Mouse (Mus musculus) layer of hippocampus, postnatal 10 days (tissue): ENCODE measurements at regions not wholly inside any gene's neighbourhood (a gene's known extent, or its start where the extent isn't known, plus 50 kb on each side); places are given as distances from the start of the nearest gene placed in this dataset.

Source experiments
- DNase-seq, 2 experiments: peaks; one replicate each; pipeline ENCODE4 v3.0.0; 2021; ENCODE audit warnings: low spot score in 2 of 2
- microRNA-seq, 2 experiments: library from miRNA; unstranded; fragments of <30 nt; microRNA quantifications; one replicate each; pipeline ENCODE4 v1.2.0; 2021

- DNase-seq = no peak
Measured at GRCm38 (mm10) chr3:118491871-118492270, 70.1 kb upstream of the Dpyd start.

GRCm38 (mm10) chr3:118494611-118495010 is 67.3 kb upstream of the Dpyd start:
- no peak for DNase-seq

- DNase-seq = no peak
Measured at GRCm38 (mm10) chr3:118500234-118500633, 61.7 kb upstream of the Dpyd start.

- DNase-seq = no peak
Measured at GRCm38 (mm10) chr3:118507582-118508237, 54.2 kb upstream of the Dpyd start.

- DNase-seq = no peak
Measured at GRCm38 (mm10) chr3:118510837-118511236, 51.1 kb upstream of the Dpyd start.

- DNase-seq = no peak
Measured at GRCm38 (mm10) chr3:118511969-118512368, 50.0 kb upstream of the Dpyd start.

Small RNA genes in the stretch of these regions (microRNA-seq; reads per million reads assigned to microRNA genes)
- gene Gm24155 (0 to 0.59 reads per million in 2 experiments), gene Mir137 (4,193 to 5,717 reads per million in 2 experiments)
